Mouse (Mus musculus) embryonic facial prominence, embryonic 11.5 days (tissue): Measurements from ENCODE around the gene Cycs. TPM values are rescaled to one million over a fixed set of nuclear protein-coding genes. Genes with fewer than 3 reads are reported as not detected.

Experiments used
- ATAC-seq: fragments of 200-750 bp; cut with Nextera tagmentation; replicated peaks from 2 replicates; pipeline ENCODE4 v1.8.0; 2017; ENCODE audit warnings: low read depth; ENCODE audit not compliant: insufficient number of reproducible peaks, low FRiP score, low TSS enrichment
- DNase-seq: peaks from one replicate; pipeline ENCODE4 v3.0.0-alpha.2; 2015; ENCODE audit warnings: low spot score
- H3K27ac ChIP-seq: fragments of 300-500 bp; sonication (generic); replicated peaks from 2 replicates; pipeline ENCODE4 v1.5.1; 2014; ENCODE audit warnings: mild to moderate bottlenecking, low read depth, low read length, control low read depth
- H3K27me3 ChIP-seq: fragments of 300-500 bp; sonication (generic); 2 replicates; pipeline ENCODE4 v1.6.1; 2014; ENCODE audit warnings: mild to moderate bottlenecking, low read length, moderate library complexity, mixed read lengths; ENCODE audit not compliant: control insufficient read depth, insufficient read depth
- H3K36me3 ChIP-seq: fragments of 300-500 bp; sonication (generic); replicated peaks from 2 replicates; pipeline ENCODE4 v1.6.1; 2014; ENCODE audit warnings: low read depth, mild to moderate bottlenecking, low read length, moderate library complexity, mixed read lengths; ENCODE audit not compliant: control insufficient read depth, insufficient read depth
- H3K4me1 ChIP-seq: fragments of 300-500 bp; sonication (generic); 2 replicates; pipeline ENCODE4 v1.6.1; 2014; ENCODE audit warnings: low read length, mixed read lengths; ENCODE audit not compliant: control insufficient read depth, insufficient read depth
- H3K4me2 ChIP-seq: fragments of 300-500 bp; sonication (generic); 2 replicates; pipeline ENCODE4 v1.6.1; 2014; ENCODE audit warnings: low read depth, mild to moderate bottlenecking, control low read depth, low read length, moderate library complexity
- H3K4me3 ChIP-seq: fragments of 300-500 bp; sonication (generic); 2 replicates; pipeline ENCODE4 v1.5.1; 2014; ENCODE audit warnings: low read depth, low read length, control low read depth
- H3K9ac ChIP-seq: fragments of 300-500 bp; sonication (generic); replicated peaks from 2 replicates; pipeline ENCODE4 v1.6.1; 2014; ENCODE audit warnings: mild to moderate bottlenecking, control low read depth, low read length
- H3K9me3 ChIP-seq: fragments of 300-500 bp; sonication (generic); replicated peaks from 2 replicates; pipeline ENCODE4 v1.6.1; 2016; ENCODE audit warnings: mild to moderate bottlenecking, low read length, inconsistent platforms, mixed read lengths; ENCODE audit not compliant: control insufficient read depth
- WGBS: fragments of 180-500 bp; shearing (Covaris S2); extraction: QIAGEN DNeasy Blood & Tissue Kit; methylation state at CpG from one replicate; pipeline ENCODE4 v1.1.7; 2014; 5-methylcytosine and 5-hydroxymethylcytosine counted together
- polyA plus RNA-seq: library from polyadenylated mRNA; unstranded; fragments of >200 nt; fragmentation: Nextera tagmentation; extraction: Ambion mirVana; gene quantifications from 2 replicates; pipeline ENCODE4 v1.2.1, GENCODE M21; 2014

The Cycs gene
- polyA plus RNA-seq, 1 experiment from 2014 or later, result 85.2 TPM

- H3K9me3 ChIP-seq, result no peaks in the 10 kb centered on the region
- no peak overlapping the region for H3K4me3 ChIP-seq
- H3K4me2 ChIP-seq, result no peak overlapping the region
- no peak for ATAC-seq
- H3K27ac ChIP-seq, result no peak overlapping the region
- 93% methylated on average over 1 of the region's 1 CpGs for WGBS
- no peaks in the 10 kb centered on the region for H3K36me3 ChIP-seq
- no peaks in the 10 kb centered on the region for H3K27me3 ChIP-seq
- no peaks in the 10 kb centered on the region for H3K4me1 ChIP-seq
- H3K9ac ChIP-seq, result no peak overlapping the region
- peak; percentile 90 for DNase-seq
These were observed 21.9 kb upstream of the Cycs start for GRCm38 (mm10) chr6:50588251-50588650.

DNA sequence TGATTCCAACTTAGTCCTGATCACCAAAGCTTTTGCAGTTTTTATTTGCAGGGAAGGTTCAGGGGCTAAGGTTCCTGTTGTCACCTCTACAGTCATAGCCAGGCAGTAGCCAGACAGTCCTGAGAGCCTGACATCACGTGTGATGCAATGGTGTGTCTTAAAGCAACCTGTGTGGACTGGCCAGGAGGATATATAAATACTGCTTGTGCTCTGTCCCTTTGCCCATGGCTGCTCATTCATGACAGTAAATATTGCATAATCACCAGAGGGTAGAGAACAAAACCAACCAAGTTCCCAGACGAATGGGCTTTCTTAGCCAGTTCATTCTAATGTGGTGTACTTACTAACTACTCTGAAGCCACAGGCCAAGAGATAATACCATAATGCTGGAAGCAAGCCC lies 21.1 kb upstream of the Cycs start:
- Histone ChIP-seq H3K4me1 (no peaks in the 10 kb centered on the region), H3K4me3 (no peak overlapping the region), H3K36me3 (no peaks in the 10 kb centered on the region), H3K4me2 (no peak overlapping the region), H3K27ac (no peak overlapping the region), H3K9ac (no peak overlapping the region), H3K27me3 (no peaks in the 10 kb centered on the region), H3K9me3 (no peaks in the 10 kb centered on the region)
- WGBS, result 89% methylated on average over 2 of the region's 2 CpGs
- no peak for DNase-seq
- no peak for ATAC-seq

GRCm38 (mm10) chr6:50586316-50586715 lies 20.0 kb upstream of the Cycs start:
- no peak for ATAC-seq
- Histone ChIP-seq H3K9me3 (no peaks in the 10 kb centered on the region), H3K4me1 (no peaks in the 10 kb centered on the region), H3K4me3 (no peak overlapping the region), H3K9ac (no peak overlapping the region), H3K36me3 (no peaks in the 10 kb centered on the region), H3K27me3 (no peaks in the 10 kb centered on the region), H3K27ac (no peak overlapping the region), H3K4me2 (no peak overlapping the region)
- WGBS, result 71% methylated on average over 5 of the region's 5 CpGs
- no peak for DNase-seq

GRCm38 (mm10) chr6:50585733-50586132 lies 19.4 kb upstream of the Cycs start:
- 58% methylated on average over 7 of the region's 7 CpGs for WGBS
- no peaks in the 10 kb centered on the region for H3K9me3 ChIP-seq
- H3K27ac ChIP-seq, result no peak overlapping the region
- DNase-seq (no peak), ATAC-seq (no peak)
- no peaks in the 10 kb centered on the region for H3K36me3 ChIP-seq
- no peak overlapping the region for H3K4me3 ChIP-seq
- H3K27me3 ChIP-seq, result no peaks in the 10 kb centered on the region
- no peak overlapping the region for H3K4me2 ChIP-seq
- no peaks in the 10 kb centered on the region for H3K4me1 ChIP-seq
- no peak overlapping the region for H3K9ac ChIP-seq

DNA sequence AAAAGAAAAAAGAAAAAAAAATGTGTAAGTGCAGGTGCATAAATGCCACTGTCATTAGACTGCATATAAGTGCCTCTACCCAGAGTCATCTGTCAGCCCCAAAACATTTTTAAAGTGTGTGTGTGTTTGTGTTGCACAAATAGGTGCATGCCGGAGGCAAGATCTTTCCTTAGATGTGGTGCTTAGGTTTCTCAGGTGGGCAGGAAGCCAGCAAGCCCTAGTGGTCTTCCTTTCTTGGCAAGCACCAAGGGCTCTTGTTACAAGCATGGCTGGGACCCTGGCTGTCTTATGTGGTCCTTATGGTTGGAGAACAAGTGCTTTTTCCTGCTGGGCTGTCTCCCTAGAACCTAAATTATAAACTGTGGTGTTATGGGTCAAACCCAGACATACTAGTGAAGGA lies 5.3 kb upstream of the Cycs start:
- no peak overlapping the region for H3K9ac ChIP-seq
- H3K9me3 ChIP-seq, result no peaks in the 10 kb centered on the region
- H3K36me3 ChIP-seq, result no peaks in the 10 kb centered on the region
- 95% methylated on average over 1 of the region's 1 CpGs for WGBS
- no peak overlapping the region for H3K27ac ChIP-seq
- H3K4me1 ChIP-seq, result no peaks in the 10 kb centered on the region
- no peak for ATAC-seq
- H3K4me2 ChIP-seq, result no peak overlapping the region
- no peak overlapping the region for H3K4me3 ChIP-seq
- H3K27me3 ChIP-seq, result no peaks in the 10 kb centered on the region
- DNase-seq, result no peak

GRCm38 (mm10) chr6:50566997-50567255 lies 588 bp upstream of the Cycs start:
- Histone ChIP-seq H3K27ac (peak overlapping the region; percentile 52; the same call in 1 of the 2 replicates), H3K9me3 (no peaks in the 10 kb centered on the region), H3K36me3 (no peaks in the 10 kb centered on the region), H3K4me1 (no peaks in the 10 kb centered on the region), H3K9ac (peak overlapping the region; percentile 90), H3K27me3 (no peaks in the 10 kb centered on the region), H3K4me3 (peak overlapping the region; percentile 90), H3K4me2 (peak overlapping the region; percentile 71)
- DNase-seq (no peak), ATAC-seq (no peak)
- WGBS, result 18% methylated on average over 6 of the region's 6 CpGs

DNA sequence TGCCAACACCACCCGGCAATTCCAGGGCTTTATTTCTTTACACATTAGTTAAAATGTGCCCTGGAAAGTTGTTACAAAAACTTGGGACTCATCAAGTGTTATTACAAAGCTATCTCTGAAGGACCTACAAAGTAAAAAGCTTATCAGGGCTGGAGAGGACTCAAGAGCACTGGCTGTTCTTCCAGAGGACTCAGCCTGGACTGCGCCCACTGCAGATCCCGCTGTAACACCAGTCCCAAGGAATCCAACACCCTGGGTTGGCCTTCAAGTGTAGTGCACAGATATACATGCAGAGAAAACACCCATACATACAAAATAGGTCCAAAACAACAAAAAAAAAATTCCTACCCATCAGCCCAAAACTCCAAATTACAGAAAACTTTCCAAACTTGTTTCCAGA lies 2.7 kb downstream of the Cycs start:
- no peak overlapping the region for H3K4me3 ChIP-seq
- no peaks in the 10 kb centered on the region for H3K4me1 ChIP-seq
- no peak overlapping the region for H3K4me2 ChIP-seq
- ATAC-seq, result no peak
- H3K27ac ChIP-seq, result no peak overlapping the region
- 91% methylated on average over 3 of the region's 3 CpGs for WGBS
- H3K9me3 ChIP-seq, result no peaks in the 10 kb centered on the region
- no peak for DNase-seq
- H3K27me3 ChIP-seq, result no peaks in the 10 kb centered on the region
- H3K9ac ChIP-seq, result no peak overlapping the region
- no peaks in the 10 kb centered on the region for H3K36me3 ChIP-seq

DNA sequence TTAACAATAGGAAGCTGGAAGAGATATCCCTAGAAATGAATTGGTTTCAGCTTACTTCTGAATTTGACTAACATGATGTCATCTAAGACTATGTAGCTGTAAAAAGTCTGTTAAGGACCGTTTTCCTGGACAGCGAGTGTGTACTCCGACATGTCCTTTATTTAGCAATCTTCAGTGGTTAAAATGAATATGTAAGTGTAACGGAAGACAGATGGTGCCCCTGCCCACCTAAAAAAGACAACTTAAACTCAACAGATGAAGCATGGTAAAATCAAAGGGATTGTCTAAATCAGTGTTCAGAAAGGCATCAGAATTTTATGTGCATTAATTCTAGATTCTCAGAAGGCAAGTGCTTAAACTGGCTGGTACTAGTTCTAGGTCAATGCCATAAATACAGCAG lies 3.9 kb downstream of the Cycs start:
- WGBS, result 91% methylated on average over 4 of the region's 4 CpGs
- no peak overlapping the region for H3K9ac ChIP-seq
- no peak overlapping the region for H3K27ac ChIP-seq
- H3K4me2 ChIP-seq, result no peak overlapping the region
- no peaks in the 10 kb centered on the region for H3K27me3 ChIP-seq
- ATAC-seq (no peak), DNase-seq (no peak)
- H3K4me1 ChIP-seq, result no peaks in the 10 kb centered on the region
- no peaks in the 10 kb centered on the region for H3K9me3 ChIP-seq
- no peaks in the 10 kb centered on the region for H3K36me3 ChIP-seq
- no peak overlapping the region for H3K4me3 ChIP-seq

DNA sequence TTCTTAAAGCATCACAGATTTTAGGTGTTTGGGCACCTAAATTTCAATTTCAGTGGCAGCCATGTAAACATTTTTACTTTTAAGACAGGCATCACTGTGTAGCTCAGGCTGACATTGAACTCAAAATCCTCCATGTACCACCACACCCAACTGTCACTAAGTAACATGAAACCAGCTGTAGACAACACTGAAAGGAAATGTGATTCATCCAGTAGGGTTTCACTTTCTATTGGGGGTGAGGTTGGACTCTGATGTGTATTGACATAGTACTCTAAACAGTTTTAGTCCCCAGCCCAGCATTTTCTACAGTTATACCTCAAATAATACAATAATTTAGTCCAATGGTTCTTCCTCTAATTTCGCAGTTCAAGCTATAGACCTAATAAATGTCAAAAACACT lies 5.6 kb downstream of the Cycs start:
- Histone ChIP-seq H3K4me3 (no peak overlapping the region), H3K27ac (no peak overlapping the region), H3K36me3 (no peaks in the 10 kb centered on the region), H3K9me3 (no peaks in the 10 kb centered on the region), H3K27me3 (no peaks in the 10 kb centered on the region), H3K9ac (no peak overlapping the region), H3K4me2 (no peak overlapping the region), H3K4me1 (no peaks in the 10 kb centered on the region)
- DNase-seq (no peak), ATAC-seq (no peak)
- 94% methylated on average over 1 of the region's 1 CpGs for WGBS
